Mouse (Mus musculus): Measurements from ENCODE around the gene Crat. TPM values are rescaled to one million over a fixed set of nuclear protein-coding genes. Genes with fewer than 3 reads are reported as not detected.
A peak's percentile ranks its signal among the peaks of the same experiment; 100 is the strongest.

The Crat gene
- polyA plus RNA-seq, 1 experiment = 22.5 TPM

GRCm38 (mm10) chr2:30444006-30444405 is 28.4 kb upstream of the Crat start:
- H3ac ChIP-seq (ENCODE audit: control insufficient read depth, insufficient read length, low read depth) = no peak overlapping the region
- no peak for TF ChIP-seq CEBPB (IDR thresholded peaks at IDR 0.05; ENCODE audit: low read depth)
- no peak for TF ChIP-seq MAX (IDR thresholded peaks at IDR 0.05)
- no peak for TF ChIP-seq MYOD1 (IDR thresholded peaks at IDR 0.05; ENCODE audit: control insufficient read depth, insufficient read length, low read depth)
- TF ChIP-seq MYOG (IDR thresholded peaks at IDR 0.05; ENCODE audit: control insufficient read depth, extremely low read depth, insufficient read length) = no peak
- no peak for TF ChIP-seq USF1 (IDR thresholded peaks at IDR 0.05; ENCODE audit: low read depth)
- no peak for TF ChIP-seq FOSL1 (IDR thresholded peaks at IDR 0.05; ENCODE audit: insufficient read depth, low read length, poor library complexity, severe bottlenecking)
- no peak for TF ChIP-seq CTCF (IDR thresholded peaks at IDR 0.05; ENCODE audit: control insufficient read depth, insufficient read depth, insufficient read length)
- H3K79me2 ChIP-seq (ENCODE audit: control insufficient read depth, insufficient read depth) = peaks cover 57% of the 10 kb centered on the region
- H3K36me3 ChIP-seq (ENCODE audit: control insufficient read depth, insufficient read depth) = peaks cover 73% of the 10 kb centered on the region
- H3K79me3 ChIP-seq (ENCODE audit: low read depth) = peaks cover 16% of the 10 kb centered on the region
- no peak overlapping the region for H3K4me3 ChIP-seq (ENCODE audit: insufficient read depth, poor library complexity, severe bottlenecking)
- H3K27me3 ChIP-seq (ENCODE audit: control insufficient read depth, insufficient read depth, insufficient read length) = no peaks in the 10 kb centered on the region

- no peaks in the 10 kb centered on the region for H3K27me3 ChIP-seq (ENCODE audit: control insufficient read depth, insufficient read depth, insufficient read length)
- H3K79me3 ChIP-seq (ENCODE audit: low read depth) = peaks cover 16% of the 10 kb centered on the region
- peaks cover 57% of the 10 kb centered on the region for H3K79me2 ChIP-seq (ENCODE audit: control insufficient read depth, insufficient read depth)
- TF ChIP-seq CEBPB (IDR thresholded peaks at IDR 0.05; ENCODE audit: low read depth) = no peak
- TF ChIP-seq MAX (IDR thresholded peaks at IDR 0.05) = no peak
- TF ChIP-seq USF1 (IDR thresholded peaks at IDR 0.05; ENCODE audit: low read depth) = no peak
- H3K36me3 ChIP-seq (ENCODE audit: control insufficient read depth, insufficient read depth) = peaks cover 74% of the 10 kb centered on the region
- H3ac ChIP-seq (ENCODE audit: control insufficient read depth, insufficient read length, low read depth) = peak overlapping the region; percentile 5
- H3K4me3 ChIP-seq (ENCODE audit: insufficient read depth, poor library complexity, severe bottlenecking) = no peak overlapping the region
These were observed 27.7 kb upstream of the Crat start for GRCm38 (mm10) chr2:30443281-30443680.

- Histone ChIP-seq H3K79me3 (ENCODE audit: low read depth) (peaks cover 16% of the 10 kb centered on the region), H3ac (ENCODE audit: control insufficient read depth, insufficient read length, low read depth) (peak overlapping the region; percentile 65), H3K79me2 (ENCODE audit: control insufficient read depth, insufficient read depth) (peaks cover 50% of the 10 kb centered on the region), H3K27me3 (ENCODE audit: control insufficient read depth, insufficient read depth, insufficient read length) (no peaks in the 10 kb centered on the region), H3K4me3 (ENCODE audit: insufficient read depth, poor library complexity, severe bottlenecking) (no peak overlapping the region), H3K36me3 (ENCODE audit: control insufficient read depth, insufficient read depth) (peaks cover 76% of the 10 kb centered on the region)
- TF ChIP-seq USF1 (IDR thresholded peaks at IDR 0.05; ENCODE audit: low read depth) (no peak), CTCF (IDR thresholded peaks at IDR 0.05; ENCODE audit: control insufficient read depth, insufficient read depth, insufficient read length) (no peak), MYOD1 (IDR thresholded peaks at IDR 0.05; ENCODE audit: control insufficient read depth, insufficient read length, low read depth) (no peak), CEBPB (IDR thresholded peaks at IDR 0.05; ENCODE audit: low read depth) (no peak), FOSL1 (IDR thresholded peaks at IDR 0.05; ENCODE audit: insufficient read depth, low read length, poor library complexity, severe bottlenecking) (no peak), MAX (IDR thresholded peaks at IDR 0.05) (no peak), MYOG (IDR thresholded peaks at IDR 0.05; ENCODE audit: control insufficient read depth, extremely low read depth, insufficient read length) (no peak)
These were observed 26.9 kb upstream of the Crat start for GRCm38 (mm10) chr2:30442498-30442890.

- peaks cover 16% of the 10 kb centered on the region for H3K79me3 ChIP-seq (ENCODE audit: low read depth)
- H3K27me3 ChIP-seq (ENCODE audit: control insufficient read depth, insufficient read depth, insufficient read length) = no peaks in the 10 kb centered on the region
- H3K4me3 ChIP-seq (ENCODE audit: insufficient read depth, poor library complexity, severe bottlenecking) = no peak overlapping the region
- H3K79me2 ChIP-seq (ENCODE audit: control insufficient read depth, insufficient read depth) = peaks cover 43% of the 10 kb centered on the region
- peak overlapping the region; percentile 65 for H3ac ChIP-seq (ENCODE audit: control insufficient read depth, insufficient read length, low read depth)
- peaks cover 76% of the 10 kb centered on the region for H3K36me3 ChIP-seq (ENCODE audit: control insufficient read depth, insufficient read depth)
- TF ChIP-seq MYOG (IDR thresholded peaks at IDR 0.05; ENCODE audit: control insufficient read depth, extremely low read depth, insufficient read length) = no peak
- peak; percentile 90 for TF ChIP-seq FOSL1 (IDR thresholded peaks at IDR 0.05; ENCODE audit: insufficient read depth, low read length, poor library complexity, severe bottlenecking)
- TF ChIP-seq MYOD1 (IDR thresholded peaks at IDR 0.05; ENCODE audit: control insufficient read depth, insufficient read length, low read depth) = peak; percentile 67
- TF ChIP-seq MAX (IDR thresholded peaks at IDR 0.05) = peak; percentile 75
These were observed 26.2 kb upstream of the Crat start for GRCm38 (mm10) chr2:30441518-30442497.

- TF ChIP-seq CTCF (IDR thresholded peaks at IDR 0.05; ENCODE audit: control insufficient read depth, insufficient read depth, insufficient read length) (peak; percentile 12), MAX (IDR thresholded peaks at IDR 0.05) (peak; percentile 13), MYOD1 (IDR thresholded peaks at IDR 0.05; ENCODE audit: control insufficient read depth, insufficient read length, low read depth) (no peak), FOSL1 (IDR thresholded peaks at IDR 0.05; ENCODE audit: insufficient read depth, low read length, poor library complexity, severe bottlenecking) (no peak), MYOG (IDR thresholded peaks at IDR 0.05; ENCODE audit: control insufficient read depth, extremely low read depth, insufficient read length) (no peak), CEBPB (IDR thresholded peaks at IDR 0.05; ENCODE audit: low read depth) (no peak), USF1 (IDR thresholded peaks at IDR 0.05; ENCODE audit: low read depth) (no peak)
- Histone ChIP-seq H3K4me3 (ENCODE audit: insufficient read depth, poor library complexity, severe bottlenecking) (no peak overlapping the region), H3K36me3 (ENCODE audit: control insufficient read depth, insufficient read depth) (peaks cover 70% of the 10 kb centered on the region)
These were observed 25.3 kb upstream of the Crat start for GRCm38 (mm10) chr2:30440701-30441517.

More at GRCm38 (mm10) chr2:30440701-30441517, 25.3 kb upstream of the Crat start:
- peaks cover 34% of the 10 kb centered on the region for H3K79me2 ChIP-seq (ENCODE audit: control insufficient read depth, insufficient read depth)
- H3ac ChIP-seq (ENCODE audit: control insufficient read depth, insufficient read length, low read depth) = peak overlapping the region; percentile 51
- H3K79me3 ChIP-seq (ENCODE audit: low read depth) = peaks cover 8% of the 10 kb centered on the region
- no peaks in the 10 kb centered on the region for H3K27me3 ChIP-seq (ENCODE audit: control insufficient read depth, insufficient read depth, insufficient read length)

Data from C2C12 (cell line).